Mouse (Mus musculus) CH12.LX (cell line): ENCODE data around the gene Wnt4. TPM values are rescaled to one million over a fixed set of nuclear protein-coding genes. Genes with fewer than 3 reads are reported as not detected.

Experiments
- DNase-seq: peaks from one replicate; pipeline ENCODE4 v3.0.0-alpha.2; 2013; ENCODE audit errors: extremely low read depth
- H3K27ac ChIP-seq: 2 replicates; pipeline ENCODE4 v1.5.1; 2012; ENCODE audit warnings: low read depth, mild to moderate bottlenecking, control low read depth, moderate library complexity; ENCODE audit not compliant: insufficient read depth
- H3K27me3 ChIP-seq: replicated peaks from 2 replicates; pipeline ENCODE3; 2012; ENCODE audit warnings: inconsistent platforms
- H3K36me3 ChIP-seq, 2 experiments: replicated peaks in 1 of 2; 2 replicates each; pipeline versions ENCODE3 to v1.6.1; 2012; ENCODE audit warnings: inconsistent platforms in 1 of 2, low read length in 1 of 2, mild to moderate bottlenecking in 1 of 2, mixed read lengths in 1 of 2, moderate library complexity in 1 of 2; ENCODE audit not compliant: control insufficient read depth in 1 of 2, insufficient read depth in 1 of 2
- H3K4me1 ChIP-seq, 2 experiments: 2 replicates each; pipeline ENCODE4 v1.6.1; 2012; ENCODE audit warnings: inconsistent platforms in 1 of 2, moderate library complexity in 1 of 2; ENCODE audit not compliant: insufficient read depth in 2 of 2, control insufficient read depth in 1 of 2
- H3K4me2 ChIP-seq: 2 replicates; pipeline ENCODE4 v1.6.1; 2012; ENCODE audit warnings: low read depth, mild to moderate bottlenecking, control low read depth; ENCODE audit not compliant: poor library complexity, insufficient read depth, severe bottlenecking
- H3K4me3 ChIP-seq, 3 experiments: fragments of 150-350 bp in 1 of 3; sonication (generic) in 1 of 3; replicated peaks in 1 of 3; 2 replicates each; pipeline versions ENCODE3 to v1.5.1; 2011 to 2012; ENCODE audit warnings: low read depth in 2 of 3, low read length in 2 of 3, mild to moderate bottlenecking in 2 of 3, moderate library complexity in 2 of 3, control low read depth in 1 of 3, improper control_type of control experiment in 1 of 3, inconsistent platforms in 1 of 3, mixed read lengths in 1 of 3; ENCODE audit not compliant: poor library complexity in 1 of 3
- H3K79me2 ChIP-seq: replicated peaks from 2 replicates; pipeline ENCODE4 v1.6.1; 2012; ENCODE audit warnings: mild to moderate bottlenecking, moderate library complexity; ENCODE audit not compliant: control insufficient read depth, poor library complexity, insufficient read depth, severe bottlenecking; ENCODE audit errors: extremely low read depth
- H3K9ac ChIP-seq: 2 replicates; pipeline ENCODE4 v1.6.1; 2012; ENCODE audit warnings: low read depth, mild to moderate bottlenecking, control low read depth, moderate library complexity; ENCODE audit not compliant: insufficient read depth
- H3K9me3 ChIP-seq: replicated peaks from 2 replicates; pipeline ENCODE3; 2012; ENCODE audit warnings: low read length, inconsistent platforms, mixed read lengths
- BHLHE40 ChIP-seq: IDR thresholded peaks from 2 replicates; pipeline ENCODE4 v1.6.1; 2011; ENCODE audit warnings: mild to moderate bottlenecking, low read depth, low read length, improper control_type of control experiment
- CHD2 ChIP-seq: IDR thresholded peaks from 2 replicates; pipeline ENCODE4 v1.6.1; 2011; ENCODE audit warnings: low read length, improper control_type of control experiment
- CTCF ChIP-seq, 2 experiments: IDR thresholded peaks in 1 of 2; conservative IDR thresholded peaks in 1 of 2; 2 replicates each; pipeline ENCODE4 v1.5.1; 2011 to 2012; ENCODE audit warnings: low read depth in 2 of 2, low read length in 2 of 2, improper control_type of control experiment in 1 of 2, inconsistent platforms in 1 of 2, mild to moderate bottlenecking in 1 of 2, moderate library complexity in 1 of 2
- ELF1 ChIP-seq: IDR thresholded peaks from 2 replicates; pipeline ENCODE4 v1.6.1; 2014; ENCODE audit warnings: low read depth, mild to moderate bottlenecking, inconsistent platforms, low read length, improper control_type of control experiment
- EP300 ChIP-seq: IDR thresholded peaks from 2 replicates; pipeline ENCODE4 v1.6.1; 2011; ENCODE audit warnings: low read length, improper control_type of control experiment
- ETS1 ChIP-seq: conservative IDR thresholded peaks from 2 replicates; pipeline ENCODE4 v1.6.1; 2012; ENCODE audit warnings: low read depth, mild to moderate bottlenecking, inconsistent platforms, low read length, improper control_type of control experiment, moderate library complexity
- IRF4 ChIP-seq: IDR thresholded peaks from 2 replicates; pipeline ENCODE4 v1.6.1; 2014; ENCODE audit warnings: low read depth, mild to moderate bottlenecking, inconsistent platforms, low read length, improper control_type of control experiment
- MEF2A ChIP-seq: IDR thresholded peaks from 2 replicates; pipeline ENCODE4 v1.6.1; 2014; ENCODE audit warnings: low read depth, mild to moderate bottlenecking, inconsistent platforms, low read length, improper control_type of control experiment, borderline replicate concordance
- MXI1 ChIP-seq: IDR thresholded peaks from 2 replicates; pipeline ENCODE4 v1.6.1; 2011; ENCODE audit warnings: mild to moderate bottlenecking, low read depth, low read length, improper control_type of control experiment
- PAX5 ChIP-seq: IDR thresholded peaks from 2 replicates; pipeline ENCODE4 v1.6.1; 2012; ENCODE audit warnings: low read length, inconsistent platforms, mixed read lengths
- POLR2AphosphoS2 ChIP-seq: IDR thresholded peaks from 2 replicates; pipeline ENCODE4 v1.6.1; 2011; ENCODE audit warnings: low read depth, low read length, improper control_type of control experiment
- RCOR1 ChIP-seq: conservative IDR thresholded peaks from 2 replicates; pipeline ENCODE4 v1.6.1; 2012; ENCODE audit warnings: low read depth, mild to moderate bottlenecking, inconsistent platforms, low read length, improper control_type of control experiment
- TBP ChIP-seq: conservative IDR thresholded peaks from 2 replicates; pipeline ENCODE4 v1.6.1; 2011; ENCODE audit warnings: low read depth, low read length, improper control_type of control experiment
- TCF12 ChIP-seq: IDR thresholded peaks from 2 replicates; pipeline ENCODE4 v1.6.1; 2014; ENCODE audit warnings: low read depth, mild to moderate bottlenecking, inconsistent platforms, low read length, improper control_type of control experiment
- USF1 ChIP-seq: IDR thresholded peaks from 2 replicates; pipeline ENCODE4 v1.6.1; 2014; ENCODE audit warnings: low read depth, mild to moderate bottlenecking, inconsistent platforms, low read length, improper control_type of control experiment
- USF2 ChIP-seq: conservative IDR thresholded peaks from 2 replicates; pipeline ENCODE4 v1.6.1; 2011; ENCODE audit warnings: low read depth, low read length, improper control_type of control experiment
- ZC3H11A ChIP-seq: IDR thresholded peaks from 2 replicates; pipeline ENCODE4 v1.6.1; 2012; ENCODE audit warnings: low read depth, mild to moderate bottlenecking, inconsistent platforms, low read length, improper control_type of control experiment
- ZKSCAN1 ChIP-seq: IDR thresholded peaks from 2 replicates; pipeline ENCODE4 v1.6.1; 2012; ENCODE audit warnings: low read depth, inconsistent platforms, low read length, improper control_type of control experiment, borderline replicate concordance
- dilution Hi-C: fragments of 300-500 bp; cut with MboI; formaldehyde crosslinking; loops from 2 replicates; pipeline ENCODE4 v1.14.3; 2020; ENCODE audit warnings: low sequenced_read_pairs; ENCODE audit not compliant: extremely low pct_unique_long_range_greater_than_20kb, extremely low pct_ligation_motif_present
- in situ Hi-C: fragments of 300-500 bp; cut with MboI; formaldehyde crosslinking; loops from 3 replicates; pipeline ENCODE4 v1.14.3; 2019; ENCODE audit warnings: low sequenced_read_pairs, low pct_ligation_motif_present, low pct_unique_long_range_greater_than_20kb, mixed read lengths
- polyA plus RNA-seq: library from polyadenylated mRNA; unstranded; fragments of >175 nt; gene quantifications from 2 replicates; pipeline ENCODE4 v1.2.1, GENCODE M21; 2012; ENCODE audit warnings: low read depth; ENCODE audit not compliant: insufficient read length
- total RNA-seq, 2 experiments: library from RNA; depleted of rRNA; stranded (reverse); fragments of 300-350 nt in 1 of 2; fragments of >200 nt in 1 of 2; gene quantifications; 2 replicates each; pipeline ENCODE4 v1.2.3; 2012 to 2014

Wnt4 gene
- total and polyA plus RNA-seq, 3 experiments: not detected

DNA sequence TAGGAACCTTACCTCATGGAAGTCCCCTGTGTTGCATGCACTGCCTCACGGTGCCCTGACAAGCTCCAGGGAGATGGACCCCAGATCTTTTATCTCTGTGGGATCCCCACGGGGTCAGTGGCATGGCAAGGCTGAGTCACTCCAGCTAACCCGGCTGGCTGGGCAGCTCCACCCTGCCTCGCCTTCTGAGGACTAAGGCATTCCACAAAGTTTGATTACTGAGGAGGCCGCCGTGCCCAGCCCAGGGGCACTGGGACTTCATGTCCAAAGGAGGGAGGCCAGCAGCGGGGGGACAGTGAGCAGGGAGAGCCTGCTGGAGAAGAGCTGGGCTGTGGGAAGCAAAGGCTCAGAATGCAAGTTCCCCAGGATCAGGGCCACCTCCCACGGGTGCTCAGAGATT, 21.7 kb upstream of the Wnt4 start:
- no peak overlapping the region for H3K9ac ChIP-seq
- TF ChIP-seq ZKSCAN1 (no peak), MXI1 (no peak), POLR2AphosphoS2 (no peak), RCOR1 (no peak), TCF12 (no peak), ZC3H11A (no peak), ELF1 (no peak), USF1 (no peak), USF2 (no peak), EP300 (no peak), BHLHE40 (no peak), CHD2 (no peak), PAX5 (no peak), CTCF (conservative IDR thresholded peaks at IDR 0.05 in 1 of 2, IDR thresholded peaks at IDR 0.05 in 1 of 2; ENCODE audit: low read depth in 2 of 2, low read length in 2 of 2) (no peak)
- no peaks in the 10 kb centered on the region for H3K79me2 ChIP-seq
- H3K27me3 ChIP-seq: peaks cover 64% of the 10 kb centered on the region
- in situ Hi-C loops (no loop called here), dilution Hi-C loops (no loop called here)
- no peaks in the 10 kb centered on the region for H3K36me3 ChIP-seq
- H3K27ac ChIP-seq: no peak overlapping the region
- H3K4me3 ChIP-seq: no peak overlapping the region
- no peaks in the 10 kb centered on the region for H3K4me1 ChIP-seq
- DNase-seq: no peak
- no peak overlapping the region for H3K4me2 ChIP-seq
- H3K9me3 ChIP-seq: peaks cover 12% of the 10 kb centered on the region

DNA sequence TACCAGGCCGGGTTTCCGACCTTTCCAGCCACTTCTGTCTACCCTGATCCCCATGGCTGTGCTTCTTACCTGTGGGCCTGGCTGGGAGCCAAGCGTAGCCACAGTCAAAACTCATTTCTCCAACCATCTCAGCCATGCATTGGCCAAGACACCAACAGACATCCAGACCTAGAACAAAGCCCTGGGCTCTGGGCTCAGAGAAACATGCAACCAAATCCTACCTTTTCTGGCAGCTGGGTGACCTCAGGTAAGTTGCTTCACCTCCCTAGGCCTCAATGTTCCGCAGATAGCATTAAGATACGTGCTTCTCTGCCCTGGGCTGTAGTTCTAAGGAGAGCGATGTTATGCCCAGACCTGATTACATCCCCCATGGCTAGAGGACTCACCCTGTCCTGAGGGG, 15.5 kb upstream of the Wnt4 start:
- no peak overlapping the region for H3K4me2 ChIP-seq
- H3K27me3 ChIP-seq: peaks cover 69% of the 10 kb centered on the region
- no peak overlapping the region for H3K4me3 ChIP-seq
- in situ Hi-C loops: no loop called here
- no peak overlapping the region for H3K27ac ChIP-seq
- DNase-seq: no peak
- no peak overlapping the region for H3K9ac ChIP-seq
- H3K79me2 ChIP-seq: no peaks in the 10 kb centered on the region
- H3K9me3 ChIP-seq: no peaks in the 10 kb centered on the region
- H3K36me3 ChIP-seq: no peaks in the 10 kb centered on the region
- no peaks in the 10 kb centered on the region for H3K4me1 ChIP-seq
- dilution Hi-C loops: no loop called here
- TF ChIP-seq ETS1 (no peak), MEF2A (no peak), IRF4 (no peak), TBP (no peak)
- TF ChIP-seq, all 38 proteins: peak for 0
